Mouse (Mus musculus): ENCODE data around the gene Lrmda. TPM values are rescaled to one million over a fixed set of nuclear protein-coding genes. Genes with fewer than 3 reads are reported as not detected.

The Lrmda gene
- 0.20 and 0.41 TPM in 2 replicates for polyA plus RNA-seq (2016; fragmentation: Nextera tagmentation; extraction: Ambion mirVana)

- H3K27ac ChIP-seq = peak within 1 kb of the TSS; percentile 66
Observed at GRCm38 (mm10) chr14:22019252-22019948, at the start of gene Lrmda. Gene Lrmda (plus strand): TSS chr14:22019712.

DNA sequence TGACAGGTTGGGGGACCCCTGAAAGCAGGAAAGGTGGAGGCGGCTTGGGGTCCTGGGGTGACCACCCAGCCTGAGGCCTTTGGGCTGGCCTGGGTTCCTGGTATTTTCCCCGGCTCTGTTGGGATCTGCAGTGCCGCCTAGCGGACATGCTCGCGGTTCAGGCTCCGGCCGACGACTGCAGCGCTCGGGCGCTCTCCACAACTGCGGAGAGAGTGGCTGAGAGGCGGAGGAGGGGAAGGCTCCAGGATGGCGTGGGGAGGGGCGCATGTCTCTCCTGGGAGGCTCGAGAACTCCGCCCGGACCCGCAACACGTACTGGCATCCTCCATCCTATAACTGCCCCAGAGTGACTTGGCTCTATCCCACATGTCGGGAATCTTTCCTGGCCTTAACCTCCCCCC lies 38.0 kb upstream of the Lrmda start:
- H3K36me3 ChIP-seq (replicated peaks) = peaks cover 18% of the 10 kb centered on the region
- peaks cover 83% of the 10 kb centered on the region for H3K27me3 ChIP-seq (ENCODE audit: poor library complexity, severe bottlenecking)
- peak overlapping the region; percentile 96 for H3K27ac ChIP-seq
- peak overlapping the region; percentile 88 for H3K4me3 ChIP-seq
- WGBS = 0% methylated on average over 22 of the region's 22 CpGs
- 0 out of 2 replicates have a peak, but pooled peaks cover 4% of the 10 kb centered on the region for H3K9me3 ChIP-seq
- peaks cover 56% of the 10 kb centered on the region for H3K4me1 ChIP-seq
- DNase-seq (ENCODE audit: extremely low spot score, low spot score) = peak; percentile 84

More at GRCm38 (mm10) chr14:22019252-22019948, at the start of gene Lrmda:
- Histone ChIP-seq H3K36me3 (replicated peaks) (no peaks in the 10 kb centered on the region), H3K27me3 (ENCODE audit: poor library complexity, severe bottlenecking) (peaks cover 75% of the 10 kb centered on the region), H3K4me3 (peak within 1 kb of the TSS; percentile 52), H3K9me3 (no peaks in the 10 kb centered on the region), H3K4me1 (peaks cover 21% of the 10 kb centered on the region)
- 4% methylated on average over 33 of the region's 33 CpGs for WGBS
- peak; percentile 63 for DNase-seq (ENCODE audit: extremely low spot score, low spot score)

DNA sequence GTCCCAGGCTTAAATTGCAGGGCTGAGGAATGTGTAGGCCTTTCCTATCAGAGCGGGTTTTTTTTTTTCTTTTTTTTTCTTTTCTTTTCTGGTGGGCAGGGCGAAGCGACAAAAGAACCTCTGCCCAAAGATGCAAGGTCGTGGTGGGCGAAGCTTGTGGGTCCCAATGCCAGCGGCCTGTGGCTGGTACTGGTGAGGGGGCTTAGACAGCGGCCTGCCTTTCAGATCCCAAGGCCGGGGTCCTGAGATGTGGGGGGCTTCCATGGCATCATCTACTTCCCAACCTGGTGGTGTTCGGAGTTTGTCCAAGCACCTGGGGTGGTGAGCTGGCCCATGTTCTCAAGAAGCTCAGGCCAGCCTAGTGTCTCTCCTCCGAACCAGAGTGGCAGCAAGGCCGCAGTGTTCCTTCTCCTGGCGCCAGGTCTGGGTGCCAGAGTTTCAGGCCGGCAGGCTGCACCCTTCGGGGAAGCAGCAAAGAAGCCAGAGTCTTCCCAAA lies 37.4 kb upstream of the Lrmda start:
- Histone ChIP-seq H3K4me3 (peak overlapping the region; percentile 88), H3K27me3 (ENCODE audit: poor library complexity, severe bottlenecking) (peaks cover 90% of the 10 kb centered on the region), H3K4me1 (peaks cover 62% of the 10 kb centered on the region), H3K27ac (peak overlapping the region; percentile 96), H3K36me3 (replicated peaks) (peaks cover 18% of the 10 kb centered on the region), H3K9me3 (no peaks in the 10 kb centered on the region)
- 6% methylated on average over 14 of the region's 14 CpGs for WGBS
- DNase-seq (ENCODE audit: extremely low spot score, low spot score) = peak; percentile 53

DNA sequence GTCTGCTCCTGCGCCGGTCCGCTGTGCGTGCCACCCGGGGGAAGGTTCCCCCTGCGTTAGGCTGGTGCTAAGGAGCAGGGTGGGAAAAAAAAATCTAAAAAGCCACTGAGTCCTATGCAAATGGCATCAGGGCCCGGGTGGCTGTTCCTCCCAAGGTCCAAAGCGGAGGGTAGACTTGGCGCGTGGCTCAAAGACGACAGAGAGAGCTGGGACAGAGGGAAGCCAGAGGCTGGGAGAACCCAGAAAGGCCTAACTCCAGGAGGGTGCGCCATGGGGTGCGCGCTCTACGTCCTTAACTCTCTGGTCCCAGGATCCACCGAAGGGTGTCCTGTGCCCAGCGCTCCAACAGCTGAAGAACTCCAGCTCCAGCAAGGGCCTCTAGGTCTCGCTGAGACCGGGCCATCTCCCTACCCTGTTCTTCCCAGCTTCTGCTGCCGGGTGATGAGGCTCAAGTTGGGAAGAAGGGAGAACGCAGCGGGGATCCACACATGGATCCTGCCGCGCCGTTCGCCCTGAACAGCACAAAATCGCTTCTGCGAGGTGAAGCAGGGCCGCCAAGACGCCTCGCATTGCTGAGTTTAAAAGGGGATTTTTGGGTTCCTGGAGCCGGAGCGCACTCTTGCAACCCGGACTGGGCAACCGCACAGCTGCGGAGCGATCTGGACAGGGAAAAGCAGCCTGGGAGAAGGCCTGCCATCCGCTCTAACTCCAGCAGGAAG lies 36.8 kb upstream of the Lrmda start:
- Histone ChIP-seq H3K9me3 (no peaks in the 10 kb centered on the region), H3K27me3 (ENCODE audit: poor library complexity, severe bottlenecking) (peaks cover 95% of the 10 kb centered on the region), H3K4me1 (peaks cover 66% of the 10 kb centered on the region), H3K27ac (peak overlapping the region; percentile 96), H3K36me3 (replicated peaks) (peaks cover 18% of the 10 kb centered on the region), H3K4me3 (peak overlapping the region; percentile 88)
- 2% methylated on average over 38 of the region's 38 CpGs for WGBS
- DNase-seq (ENCODE audit: extremely low spot score, low spot score) = peak; percentile 73

GRCm38 (mm10) chr14:21983311-21983949 lies 36.1 kb upstream of the Lrmda start:
- whole genome bisulfite sequencing = under 1% methylated on average over 22 of the region's 22 CpGs
- H3K4me1 ChIP-seq = peaks cover 67% of the 10 kb centered on the region
- no peaks in the 10 kb centered on the region for H3K9me3 ChIP-seq
- DNase-seq (ENCODE audit: extremely low spot score, low spot score) = peak; percentile 73
- peak overlapping the region; percentile 88 for H3K4me3 ChIP-seq
- H3K27me3 ChIP-seq (ENCODE audit: poor library complexity, severe bottlenecking) = peaks cover 93% of the 10 kb centered on the region
- peak overlapping the region; percentile 96 for H3K27ac ChIP-seq
- peaks cover 18% of the 10 kb centered on the region for H3K36me3 ChIP-seq (replicated peaks)

GRCm38 (mm10) chr14:21983950-21984730 lies 35.4 kb upstream of the Lrmda start:
- peaks cover 18% of the 10 kb centered on the region for H3K36me3 ChIP-seq (replicated peaks)
- no peak for DNase-seq (ENCODE audit: extremely low spot score, low spot score)
- no peaks in the 10 kb centered on the region for H3K9me3 ChIP-seq
- H3K27me3 ChIP-seq (ENCODE audit: poor library complexity, severe bottlenecking) = peaks cover 93% of the 10 kb centered on the region
- H3K4me3 ChIP-seq = peak overlapping the region; percentile 88
- peaks cover 75% of the 10 kb centered on the region for H3K4me1 ChIP-seq
- WGBS = 3% methylated on average over 18 of the region's 18 CpGs
- peak overlapping the region; percentile 96 for H3K27ac ChIP-seq

- peaks cover 82% of the 10 kb centered on the region for H3K4me1 ChIP-seq
- H3K4me3 ChIP-seq = peak overlapping the region; percentile 88
- DNase-seq (ENCODE audit: extremely low spot score, low spot score) = peak; percentile 63
- H3K27me3 ChIP-seq (ENCODE audit: poor library complexity, severe bottlenecking) = peaks cover 93% of the 10 kb centered on the region
- WGBS = under 1% methylated on average over 49 of the region's 49 CpGs
- H3K27ac ChIP-seq = peak overlapping the region; percentile 96
- H3K36me3 ChIP-seq (replicated peaks) = peaks cover 18% of the 10 kb centered on the region
- H3K9me3 ChIP-seq = no peaks in the 10 kb centered on the region
Observed at GRCm38 (mm10) chr14:21984757-21985425, 34.6 kb upstream of the Lrmda start.

GRCm38 (mm10) chr14:21985426-21985931 lies 34.0 kb upstream of the Lrmda start:
- H3K27me3 ChIP-seq (ENCODE audit: poor library complexity, severe bottlenecking) = peaks cover 93% of the 10 kb centered on the region
- no peaks in the 10 kb centered on the region for H3K9me3 ChIP-seq
- peaks cover 88% of the 10 kb centered on the region for H3K4me1 ChIP-seq
- DNase-seq (ENCODE audit: extremely low spot score, low spot score) = peak; percentile 58
- H3K27ac ChIP-seq = peak overlapping the region; percentile 96
- H3K36me3 ChIP-seq (replicated peaks) = peaks cover 18% of the 10 kb centered on the region
- 1% methylated on average over 37 of the region's 37 CpGs for WGBS
- H3K4me3 ChIP-seq = peak overlapping the region; percentile 88

GRCm38 (mm10) chr14:21985981-21986732 lies 33.4 kb upstream of the Lrmda start:
- H3K9me3 ChIP-seq = no peaks in the 10 kb centered on the region
- peaks cover 93% of the 10 kb centered on the region for H3K27me3 ChIP-seq (ENCODE audit: poor library complexity, severe bottlenecking)
- H3K4me3 ChIP-seq = peak overlapping the region; percentile 88
- peak; percentile 83 for DNase-seq (ENCODE audit: extremely low spot score, low spot score)
- peak overlapping the region; percentile 96 for H3K27ac ChIP-seq
- under 1% methylated on average over 62 of the region's 62 CpGs for whole genome bisulfite sequencing
- peaks cover 92% of the 10 kb centered on the region for H3K4me1 ChIP-seq
- peaks cover 18% of the 10 kb centered on the region for H3K36me3 ChIP-seq (replicated peaks)

DNA sequence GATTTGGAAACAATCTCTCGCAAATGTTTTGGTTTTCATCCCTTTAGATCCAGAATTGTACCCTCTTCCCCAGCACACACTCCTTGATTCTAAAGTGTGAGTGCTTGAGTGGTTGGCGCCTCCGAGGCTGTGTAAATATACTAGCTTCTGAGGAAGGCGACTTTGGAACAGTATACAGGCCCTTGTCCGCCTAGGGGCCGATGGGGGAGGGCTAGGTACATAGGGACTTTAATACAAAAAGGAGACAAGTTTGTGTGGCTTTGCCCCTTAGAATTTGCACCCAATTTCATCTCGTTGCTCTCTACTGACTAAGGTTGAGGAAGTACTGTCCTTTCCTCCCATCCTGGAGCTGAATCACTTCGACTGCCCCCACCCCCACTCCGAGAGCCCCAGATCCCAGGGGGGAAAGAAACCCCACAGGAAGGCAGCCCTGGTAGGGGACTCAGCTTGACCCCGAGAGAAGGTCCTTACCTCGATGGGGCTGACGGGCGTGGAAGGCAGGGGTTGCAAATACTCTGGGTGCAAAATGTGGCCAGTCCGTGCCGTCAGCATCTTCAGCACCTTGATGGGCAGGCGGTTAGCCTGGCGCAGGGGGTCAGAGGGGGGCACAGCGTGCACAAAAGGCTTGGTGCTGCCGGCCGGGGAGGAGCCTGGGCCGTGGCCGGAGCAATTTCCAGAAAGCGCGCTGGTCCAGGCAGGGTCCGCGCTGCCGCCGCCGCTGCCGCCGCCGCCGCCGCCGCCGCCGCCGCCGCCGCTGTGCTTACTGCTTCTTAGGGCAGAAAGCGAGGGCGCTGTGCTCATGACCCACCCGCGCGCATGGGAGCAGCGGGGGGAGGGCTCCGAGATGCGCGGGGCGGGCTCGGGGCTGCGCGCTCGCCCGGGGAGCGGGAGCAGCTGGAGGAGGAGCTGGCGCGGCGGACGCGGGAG lies 32.5 kb upstream of the Lrmda start:
- Histone ChIP-seq H3K27ac (peak overlapping the region; percentile 96), H3K4me3 (peak overlapping the region; percentile 88), H3K27me3 (ENCODE audit: poor library complexity, severe bottlenecking) (peaks cover 93% of the 10 kb centered on the region), H3K9me3 (no peaks in the 10 kb centered on the region), H3K4me1 (peaks cover 90% of the 10 kb centered on the region), H3K36me3 (replicated peaks) (peaks cover 18% of the 10 kb centered on the region)
- DNase-seq (ENCODE audit: extremely low spot score, low spot score) = peak; percentile 57
- under 1% methylated on average over 47 of the region's 61 CpGs for WGBS

Measured in forebrain, embryonic 10.5 days (tissue).